Mouse (Mus musculus) hindbrain, embryonic 15.5 days (tissue): Measurements from ENCODE around the gene Dnajc5. TPM values are rescaled to one million over a fixed set of nuclear protein-coding genes. Genes with fewer than 3 reads are reported as not detected.
"Not testable (repeated sequence)": the region's sequence is repeated elsewhere in the genome, so short reads cannot be mapped to it uniquely, and the experiment has no call there.

Experiments
- ATAC-seq: fragments of 200-750 bp; cut with Nextera tagmentation; 2 replicates; pipeline ENCODE4 v1.8.0; 2017; ENCODE audit warnings: low read depth, moderate number of reproducible peaks, moderate TSS enrichment; ENCODE audit not compliant: low FRiP score
- H3K27ac ChIP-seq: fragments of 300-500 bp; sonication (generic); replicated peaks from 2 replicates; pipeline ENCODE4 v1.5.1; 2015; ENCODE audit warnings: mild to moderate bottlenecking, inconsistent platforms
- H3K27me3 ChIP-seq: fragments of 300-500 bp; sonication (generic); 2 replicates; pipeline ENCODE4 v1.6.1; 2015; ENCODE audit warnings: control low read depth, inconsistent platforms
- H3K36me3 ChIP-seq: fragments of 300-500 bp; sonication (generic); 2 replicates; pipeline ENCODE4 v1.6.1; 2015; ENCODE audit warnings: control low read depth, inconsistent platforms
- H3K4me1 ChIP-seq: fragments of 300-500 bp; sonication (generic); replicated peaks from 2 replicates; pipeline ENCODE4 v1.6.1; 2015; ENCODE audit warnings: control low read depth, inconsistent platforms
- H3K4me2 ChIP-seq: fragments of 300-500 bp; sonication (generic); 2 replicates; pipeline ENCODE4 v1.6.1; 2015; ENCODE audit warnings: moderate library complexity, mild to moderate bottlenecking, inconsistent platforms
- H3K4me3 ChIP-seq: fragments of 300-500 bp; sonication (generic); 2 replicates; pipeline ENCODE4 v1.5.1; 2015; ENCODE audit warnings: mild to moderate bottlenecking, inconsistent platforms
- H3K9ac ChIP-seq: fragments of 300-500 bp; sonication (generic); 2 replicates; pipeline ENCODE4 v1.6.1; 2015; ENCODE audit warnings: inconsistent platforms
- H3K9me3 ChIP-seq: fragments of 300-500 bp; sonication (generic); 2 replicates; pipeline ENCODE4 v1.6.1; 2016; ENCODE audit warnings: control low read depth, inconsistent platforms
- WGBS: fragments of 180-500 bp; shearing (Covaris S2); methylation state at CpG from one replicate; pipeline ENCODE4 v1.1.7; 2015; 5-methylcytosine and 5-hydroxymethylcytosine counted together
- polyA plus RNA-seq: library from polyadenylated mRNA; unstranded; fragments of >200 nt; fragmentation: Nextera tagmentation; extraction: Ambion mirVana; gene quantifications from 2 replicates; pipeline ENCODE4 v1.2.1, GENCODE M21; 2015

Gene Dnajc5
- polyA plus RNA-seq, 1 experiment from 2014 or later: 267 TPM

GRCm38 (mm10) chr2:181493156-181493927, 26.9 kb upstream of the Dnajc5 start, which contains the start of gene Abhd16b:
TSS of gene Abhd16b (plus strand) at chr2:181493206.
- no peak for ATAC-seq
- Histone ChIP-seq H3K9ac (no peak within 1 kb of the TSS), H3K27me3 (no peaks in the 10 kb centered on the region), H3K4me3 (no peak within 1 kb of the TSS), H3K27ac (no peak within 1 kb of the TSS), H3K9me3 (no peaks in the 10 kb centered on the region), H3K36me3 (no peaks in the 10 kb centered on the region), H3K4me1 (peaks cover 14% of the 10 kb centered on the region), H3K4me2 (no peak within 1 kb of the TSS)
- WGBS: 81% methylated on average over 31 of the region's 31 CpGs

- H3K9me3 ChIP-seq: no peaks in the 10 kb centered on the region
- no peak overlapping the region for H3K27ac ChIP-seq
- H3K4me1 ChIP-seq: peaks cover 18% of the 10 kb centered on the region
- no peak overlapping the region for H3K4me2 ChIP-seq
- WGBS: 60% methylated on average over 26 of the region's 26 CpGs
- H3K4me3 ChIP-seq: no peak overlapping the region
- no peak overlapping the region for H3K9ac ChIP-seq
- H3K27me3 ChIP-seq: no peaks in the 10 kb centered on the region
- ATAC-seq: no peak
- H3K36me3 ChIP-seq: no peaks in the 10 kb centered on the region
These were observed 25.9 kb upstream of the Dnajc5 start for GRCm38 (mm10) chr2:181494266-181494945.

- H3K4me3 ChIP-seq, H3K27ac ChIP-seq, H3K9me3 ChIP-seq, ATAC-seq, H3K9ac ChIP-seq, H3K27me3 ChIP-seq: not testable (repeated sequence)
- peaks cover 11% of the 10 kb centered on the region for H3K36me3 ChIP-seq
- peaks cover 18% of the 10 kb centered on the region for H3K4me1 ChIP-seq
- WGBS: 59% methylated on average over 8 of the region's 8 CpGs
- peak overlapping the region; percentile 99; the same call in 1 of the 2 replicates for H3K4me2 ChIP-seq
These were observed 24.4 kb upstream of the Dnajc5 start for GRCm38 (mm10) chr2:181495845-181496244.

- peak; percentile 67 for ATAC-seq
- Histone ChIP-seq H3K4me2 (peak overlapping the region; percentile 99), H3K4me3 (peak overlapping the region; percentile 95), H3K4me1 (peaks cover 18% of the 10 kb centered on the region), H3K9ac (peak overlapping the region; percentile 42), H3K27me3 (no peaks in the 10 kb centered on the region), H3K9me3 (no peaks in the 10 kb centered on the region), H3K27ac (peak overlapping the region; percentile 91), H3K36me3 (peaks cover 16% of the 10 kb centered on the region)
- WGBS: 13% methylated on average over 8 of the region's 8 CpGs
These were observed 24.0 kb upstream of the Dnajc5 start for GRCm38 (mm10) chr2:181496281-181496680.

GRCm38 (mm10) chr2:181496831-181497547, 23.3 kb upstream of the Dnajc5 start, which contains the start of gene Tpd52l2:
TSS of gene Tpd52l2 (plus strand) at chr2:181497142.
- peak; percentile 97 for ATAC-seq
- peaks cover 18% of the 10 kb centered on the region for H3K4me1 ChIP-seq
- peak within 1 kb of the TSS; percentile 99 for H3K4me2 ChIP-seq
- H3K27me3 ChIP-seq: no peaks in the 10 kb centered on the region
- peak within 1 kb of the TSS; percentile 96 for H3K9ac ChIP-seq
- peaks cover 23% of the 10 kb centered on the region for H3K36me3 ChIP-seq
- under 1% methylated on average over 46 of the region's 46 CpGs for WGBS
- no peaks in the 10 kb centered on the region for H3K9me3 ChIP-seq
- peak within 1 kb of the TSS; percentile 95 for H3K4me3 ChIP-seq
- peak within 1 kb of the TSS; percentile 91 for H3K27ac ChIP-seq

- Histone ChIP-seq H3K9ac (peak overlapping the region; percentile 96), H3K27me3 (no peaks in the 10 kb centered on the region), H3K4me2 (peak overlapping the region; percentile 99), H3K36me3 (peaks cover 28% of the 10 kb centered on the region), H3K4me1 (peaks cover 18% of the 10 kb centered on the region), H3K4me3 (peak overlapping the region; percentile 95), H3K27ac (peak overlapping the region; percentile 91), H3K9me3 (no peaks in the 10 kb centered on the region)
- ATAC-seq: no peak; the same call in 1 of the 2 replicates
- 0% methylated on average over 12 of the region's 12 CpGs for WGBS
These were observed 22.8 kb upstream of the Dnajc5 start for GRCm38 (mm10) chr2:181497548-181497875.

GRCm38 (mm10) chr2:181498644-181499043, 21.6 kb upstream of the Dnajc5 start:
- no peak overlapping the region for H3K9ac ChIP-seq
- 78% methylated on average over 4 of the region's 4 CpGs for WGBS
- H3K9me3 ChIP-seq: no peaks in the 10 kb centered on the region
- H3K4me2 ChIP-seq: no peak overlapping the region
- peaks cover 37% of the 10 kb centered on the region for H3K36me3 ChIP-seq
- H3K27ac ChIP-seq: no peak overlapping the region
- ATAC-seq: no peak
- no peaks in the 10 kb centered on the region for H3K27me3 ChIP-seq
- H3K4me3 ChIP-seq: no peak overlapping the region
- H3K4me1 ChIP-seq: peaks cover 18% of the 10 kb centered on the region

GRCm38 (mm10) chr2:181509191-181509590, 11.1 kb upstream of the Dnajc5 start:
- no peak for ATAC-seq
- no peak overlapping the region for H3K4me2 ChIP-seq
- peaks cover 77% of the 10 kb centered on the region for H3K36me3 ChIP-seq
- H3K4me1 ChIP-seq: no peaks in the 10 kb centered on the region
- H3K27ac ChIP-seq: no peak overlapping the region
- H3K4me3 ChIP-seq: no peak overlapping the region
- H3K27me3 ChIP-seq: no peaks in the 10 kb centered on the region
- 97% methylated on average over 2 of the region's 2 CpGs for WGBS
- no peak overlapping the region for H3K9ac ChIP-seq
- no peaks in the 10 kb centered on the region for H3K9me3 ChIP-seq

GRCm38 (mm10) chr2:181511231-181511630, 9.1 kb upstream of the Dnajc5 start:
- H3K9ac ChIP-seq: no peak overlapping the region
- H3K4me1 ChIP-seq: no peaks in the 10 kb centered on the region
- 95% methylated on average over 8 of the region's 8 CpGs for WGBS
- no peak overlapping the region for H3K4me2 ChIP-seq
- H3K9me3 ChIP-seq: no peaks in the 10 kb centered on the region
- no peak overlapping the region for H3K27ac ChIP-seq
- H3K4me3 ChIP-seq: no peak overlapping the region
- no peaks in the 10 kb centered on the region for H3K27me3 ChIP-seq
- H3K36me3 ChIP-seq: peaks cover 82% of the 10 kb centered on the region
- no peak for ATAC-seq

GRCm38 (mm10) chr2:181519201-181519600, 1.1 kb upstream of the Dnajc5 start:
- Histone ChIP-seq H3K4me2 (peak overlapping the region; percentile 77), H3K36me3 (peaks cover 28% of the 10 kb centered on the region), H3K4me3 (peak overlapping the region; percentile 92), H3K27me3 (no peaks in the 10 kb centered on the region), H3K4me1 (peaks cover 36% of the 10 kb centered on the region), H3K9ac (peak overlapping the region; percentile 92), H3K9me3 (no peaks in the 10 kb centered on the region), H3K27ac (peak overlapping the region; percentile 97)
- no peak for ATAC-seq
- 68% methylated on average over 3 of the region's 3 CpGs for WGBS

- Histone ChIP-seq H3K4me1 (peaks cover 39% of the 10 kb centered on the region), H3K27me3 (no peaks in the 10 kb centered on the region), H3K9ac (peak overlapping the region; percentile 92), H3K4me3 (peak overlapping the region; percentile 92), H3K9me3 (no peaks in the 10 kb centered on the region), H3K4me2 (peak overlapping the region; percentile 77), H3K27ac (peak overlapping the region; percentile 97), H3K36me3 (peaks cover 15% of the 10 kb centered on the region)
- ATAC-seq: no peak
- under 1% methylated on average over 17 of the region's 17 CpGs for WGBS
These were observed 597 bp downstream of the Dnajc5 start for GRCm38 (mm10) chr2:181520936-181521227.

- H3K27ac ChIP-seq: no peak overlapping the region
- H3K4me1 ChIP-seq: peaks cover 39% of the 10 kb centered on the region
- H3K9me3 ChIP-seq: no peaks in the 10 kb centered on the region
- H3K4me2 ChIP-seq: peak overlapping the region; percentile 77
- peak overlapping the region; percentile 92 for H3K9ac ChIP-seq
- H3K27me3 ChIP-seq: no peaks in the 10 kb centered on the region
- ATAC-seq: no peak
- H3K36me3 ChIP-seq: peaks cover 9% of the 10 kb centered on the region
- H3K4me3 ChIP-seq: peak overlapping the region; percentile 92
- 64% methylated on average over 10 of the region's 10 CpGs for WGBS
These were observed 1.2 kb downstream of the Dnajc5 start for GRCm38 (mm10) chr2:181521491-181521890.
